Mouse (Mus musculus) C2C12 (cell line): ENCODE results near the gene Ifna16. TPM values are rescaled to one million over a fixed set of nuclear protein-coding genes. Genes with fewer than 3 reads are reported as not detected.

Experiments used
- H3K27me3 ChIP-seq: one replicate; pipeline ENCODE4 v1.6.1; 2011; ENCODE audit not compliant: control insufficient read depth, insufficient read depth, insufficient read length
- H3K36me3 ChIP-seq: one replicate; pipeline ENCODE4 v1.6.1; 2011; ENCODE audit not compliant: control insufficient read depth, insufficient read depth
- H3K4me3 ChIP-seq: one replicate; pipeline ENCODE4 v1.5.1; 2011; ENCODE audit warnings: mild to moderate bottlenecking, control low read depth; ENCODE audit not compliant: poor library complexity, insufficient read depth, severe bottlenecking
- H3K79me2 ChIP-seq: one replicate; pipeline ENCODE4 v1.6.1; 2011; ENCODE audit not compliant: control insufficient read depth, insufficient read depth
- H3K79me3 ChIP-seq: one replicate; pipeline ENCODE4 v1.6.1; 2011; ENCODE audit warnings: low read depth, control low read depth
- H3ac ChIP-seq: one replicate; pipeline ENCODE3; 2011; ENCODE audit warnings: low read depth; ENCODE audit not compliant: control insufficient read depth, insufficient read length
- CEBPB ChIP-seq: IDR thresholded peaks from one replicate; pipeline ENCODE4 v1.6.1; 2011; ENCODE audit warnings: low read depth, mild to moderate bottlenecking, control low read depth, moderate library complexity
- CTCF ChIP-seq: IDR thresholded peaks from one replicate; pipeline ENCODE4 v1.5.1; 2011; ENCODE audit not compliant: control insufficient read depth, insufficient read depth, insufficient read length
- FOSL1 ChIP-seq: IDR thresholded peaks from one replicate; pipeline ENCODE4 v1.8.0; 2011; ENCODE audit warnings: mild to moderate bottlenecking, low read length; ENCODE audit not compliant: poor library complexity, insufficient read depth, severe bottlenecking
- MAX ChIP-seq: IDR thresholded peaks from one replicate; pipeline ENCODE4 v1.6.1; 2011; ENCODE audit warnings: mild to moderate bottlenecking, control low read depth
- MYOD1 ChIP-seq: IDR thresholded peaks from one replicate; pipeline ENCODE4 v1.6.1; 2011; ENCODE audit warnings: low read depth; ENCODE audit not compliant: control insufficient read depth, insufficient read length
- MYOG ChIP-seq: IDR thresholded peaks from one replicate; pipeline ENCODE4 v1.6.1; 2011; ENCODE audit not compliant: control insufficient read depth, insufficient read length; ENCODE audit errors: extremely low read depth
- USF1 ChIP-seq: IDR thresholded peaks from one replicate; pipeline ENCODE4 v1.6.1; 2011; ENCODE audit warnings: low read depth, mild to moderate bottlenecking, control low read depth, moderate library complexity
- polyA plus RNA-seq: library from polyadenylated mRNA; unstranded; fragments of >200 nt; fragmentation: generic; extraction: Trizol; gene quantifications from one replicate; pipeline ENCODE4 v1.2.1, GENCODE M21; 2012; ENCODE audit warnings: missing spikeins

Gene Ifna16
- polyA plus RNA-seq, 1 experiment = not detected

- no peak overlapping the region for H3K4me3 ChIP-seq
- H3K36me3 ChIP-seq = no peaks in the 10 kb centered on the region
- H3K79me3 ChIP-seq = no peaks in the 10 kb centered on the region
- no peak for TF ChIP-seq FOSL1
- TF ChIP-seq MAX = no peak
- TF ChIP-seq CEBPB = no peak
- TF ChIP-seq USF1 = no peak
- H3K79me2 ChIP-seq = no peaks in the 10 kb centered on the region
- H3ac ChIP-seq = no peak overlapping the region
- no peaks in the 10 kb centered on the region for H3K27me3 ChIP-seq
Observed at GRCm38 (mm10) chr4:88681353-88681752, 4.6 kb upstream of the Ifna16 start.

- Histone ChIP-seq H3K36me3 (no peaks in the 10 kb centered on the region), H3ac (no peak overlapping the region), H3K79me3 (no peaks in the 10 kb centered on the region), H3K4me3 (no peak overlapping the region), H3K79me2 (no peaks in the 10 kb centered on the region), H3K27me3 (no peaks in the 10 kb centered on the region)
- TF ChIP-seq CEBPB = no peak
- TF ChIP-seq MYOD1 = no peak
Observed at GRCm38 (mm10) chr4:88680362-88680761, 3.6 kb upstream of the Ifna16 start.

GRCm38 (mm10) chr4:88655461-88655860 lies 21.3 kb downstream of the Ifna16 start:
- no peak for TF ChIP-seq FOSL1
- no peak for TF ChIP-seq MYOG
- no peak for TF ChIP-seq USF1
- TF ChIP-seq CTCF = no peak
- no peak for TF ChIP-seq CEBPB
- no peak for TF ChIP-seq MAX
- TF ChIP-seq MYOD1 = no peak
- Histone ChIP-seq H3K79me2 (no peaks in the 10 kb centered on the region), H3K4me3 (no peak overlapping the region), H3K79me3 (no peaks in the 10 kb centered on the region), H3ac (no peak overlapping the region), H3K36me3 (no peaks in the 10 kb centered on the region), H3K27me3 (no peaks in the 10 kb centered on the region)

GRCm38 (mm10) chr4:88653644-88654043 lies 23.1 kb downstream of the Ifna16 start:
- no peak for TF ChIP-seq USF1
- TF ChIP-seq MAX = no peak
- TF ChIP-seq FOSL1 = no peak
- no peak for TF ChIP-seq MYOD1
- no peak for TF ChIP-seq MYOG
- TF ChIP-seq CEBPB = no peak
- no peak for TF ChIP-seq CTCF
- Histone ChIP-seq H3K79me2 (no peaks in the 10 kb centered on the region), H3K4me3 (no peak overlapping the region), H3K79me3 (no peaks in the 10 kb centered on the region), H3K36me3 (no peaks in the 10 kb centered on the region), H3ac (no peak overlapping the region), H3K27me3 (no peaks in the 10 kb centered on the region)

- Histone ChIP-seq H3ac (no peak within 1 kb of the TSS), H3K27me3 (no peaks in the 10 kb centered on the region), H3K79me3 (no peaks in the 10 kb centered on the region), H3K79me2 (no peaks in the 10 kb centered on the region), H3K36me3 (no peaks in the 10 kb centered on the region), H3K4me3 (no peak within 1 kb of the TSS)
- TF ChIP-seq MYOG = no peak
Observed at GRCm38 (mm10) chr4:88644359-88644758, 32.4 kb downstream of the Ifna16 start, which contains the start of gene Ifna13. Gene Ifna13, minus strand, starts transcription at chr4:88644459.

- Histone ChIP-seq H3K79me3 (no peaks in the 10 kb centered on the region), H3K4me3 (no peak overlapping the region), H3K27me3 (no peaks in the 10 kb centered on the region), H3ac (no peak overlapping the region), H3K79me2 (no peaks in the 10 kb centered on the region), H3K36me3 (no peaks in the 10 kb centered on the region)
- TF ChIP-seq CEBPB (no peak), MAX (no peak), FOSL1 (no peak), CTCF (no peak), USF1 (no peak), MYOD1 (no peak), MYOG (no peak)
Observed at GRCm38 (mm10) chr4:88642526-88642925, 34.2 kb downstream of the Ifna16 start.
